In genomic region chr14:103509544-103509943, GRCm38 (mm10) we compare ENCODE assay signal across 26 mouse cellular contexts. TPM values are rescaled to one million over a fixed set of nuclear protein-coding genes. Genes with fewer than 3 reads are reported as not detected.
DNase-seq lines count a peak whose midpoint lies in the region; ATAC-seq and TF ChIP-seq lines count a peak whose summit lies in the region.
"Had no signal": no experiment of that assay in that cellular context is flagged by ENCODE, and none has a peak within 500 bp of the region (broad histone marks: within the 10 kb centered on the region; RNA-seq: fewer than 3 reads in every experiment).

No protein-coding gene starts in this region.

- TF ChIP-seq POLR2A in lung, adult 2 months (IDR thresholded peaks at IDR 0.05; ENCODE audit: borderline replicate concordance, extremely low read depth, low read depth, low read length): no peak

- 78% methylated on average over 8 of the region's 8 CpGs for WGBS in lung, postnatal 0 days
- 82% methylated on average over 8 of the region's 8 CpGs for WGBS in lung, adult 2 months
- WGBS in stomach, postnatal 0 days: 66% methylated on average over 8 of the region's 8 CpGs

- peak; percentile 83 for TF ChIP-seq EP300 in lung, postnatal 0 days (IDR thresholded peaks at IDR 0.05)
- TF ChIP-seq EP300 in stomach, postnatal 0 days (optimal IDR thresholded peaks at IDR 0.05): no peak

- no peaks in the 10 kb centered on the region for H3K4me1 ChIP-seq in lung, postnatal 0 days (ENCODE audit: insufficient read depth, low read depth, low read length)
- H3K4me1 ChIP-seq in lung, adult 2 months (ENCODE audit: control insufficient read depth, insufficient read depth, low read length): no peaks in the 10 kb centered on the region
- H3K4me1 ChIP-seq in stomach, postnatal 0 days (replicated peaks; ENCODE audit: control insufficient read depth, insufficient read depth): no peaks in the 10 kb centered on the region

- ATAC-seq in lung, postnatal 0 days: peak; percentile 85
- peak; percentile 73 for ATAC-seq in stomach, postnatal 0 days (ENCODE audit: low FRiP score, low TSS enrichment)
- ATAC-seq: activated CD4-positive, CD25-positive, alpha-beta regulatory T cell, adult 4 months; forebrain, embryonic 13.5 days; forebrain, embryonic 16.5 days; Patski had no signal

- peak; percentile 37 for DNase-seq in lung, postnatal 0 days (ENCODE audit: low spot score)
- no peak for DNase-seq in lung, adult 2 months
- peak; percentile 21 for DNase-seq in lung, postnatal 25 days (ENCODE audit: low spot score)
- DNase-seq in stomach, postnatal 0 days (ENCODE audit: low spot score): peak; percentile 15
- no peak for DNase-seq in kidney, postnatal 25 days
- no peak for DNase-seq in adrenal gland, adult 18-20 months (ENCODE audit: low spot score in 2 of 2)
- DNase-seq: adrenal gland, postnatal 10 days; adrenal gland, postnatal 36 days; B cell, adult 2 months; cerebellum, adult 18-20 months; cerebellum, adult 9-10 months; cerebellum, postnatal 14 days; gastrocnemius, postnatal 10 days; gastrocnemius, postnatal 36 days had no signal

- H3K4me3 ChIP-seq in lung, postnatal 0 days (ENCODE audit: low read depth, low read length): no peak overlapping the region
- H3K4me3 ChIP-seq in lung, adult 2 months (replicated peaks; ENCODE audit: extremely low read depth, low read depth, low read length): no peak overlapping the region
- H3K4me3 ChIP-seq in stomach, postnatal 0 days (ENCODE audit: low read depth, low read length): no peak overlapping the region
- H3K4me3 ChIP-seq: forebrain, embryonic 10.5 days; forebrain, embryonic 13.5 days; hindbrain, embryonic 12.5 days; hindbrain, embryonic 15.5 days had no signal

- H3K27me3 ChIP-seq in lung, postnatal 0 days (replicated peaks; ENCODE audit: insufficient read depth, low read length): no peaks in the 10 kb centered on the region
- H3K27me3 ChIP-seq in stomach, postnatal 0 days (ENCODE audit: control insufficient read depth, insufficient read depth, low read length): no peaks in the 10 kb centered on the region
- H3K27me3 ChIP-seq: CH12.LX; forebrain, embryonic 13.5 days; hindbrain, embryonic 12.5 days; hindbrain, embryonic 15.5 days; Patski had no signal

- H3K36me3 ChIP-seq in lung, postnatal 0 days (ENCODE audit: insufficient read depth, low read length): no peaks in the 10 kb centered on the region
- no peaks in the 10 kb centered on the region for H3K36me3 ChIP-seq in stomach, postnatal 0 days (ENCODE audit: control insufficient read depth, insufficient read depth, low read length)
- H3K36me3 ChIP-seq: forebrain, embryonic 10.5 days; G1E; hindbrain, embryonic 12.5 days; hindbrain, embryonic 15.5 days had no signal

- no peak overlapping the region for H3K27ac ChIP-seq in lung, postnatal 0 days (ENCODE audit: low read length)
- H3K27ac ChIP-seq in stomach, postnatal 0 days (replicated peaks): no peak overlapping the region
- H3K27ac ChIP-seq: forebrain, embryonic 10.5 days; forebrain, embryonic 13.5 days; hindbrain, embryonic 12.5 days; hindbrain, embryonic 15.5 days had no signal

- H3K9ac ChIP-seq in lung, postnatal 0 days (replicated peaks; ENCODE audit: low read depth): no peak overlapping the region
- H3K9ac ChIP-seq in stomach, postnatal 0 days (ENCODE audit: low read length): no peak overlapping the region
- H3K9ac ChIP-seq: forebrain, embryonic 13.5 days; hindbrain, embryonic 12.5 days; hindbrain, embryonic 15.5 days had no signal

- no peak for TF ChIP-seq CTCF in lung, postnatal 0 days (IDR thresholded peaks at IDR 0.05)
- no peak for TF ChIP-seq CTCF in lung, adult 2 months (IDR thresholded peaks at IDR 0.05; ENCODE audit: insufficient read depth, low read length)
- no peak for TF ChIP-seq CTCF in stomach, postnatal 0 days (IDR thresholded peaks at IDR 0.05; ENCODE audit: low read depth)

- no peaks in the 10 kb centered on the region for H3K9me3 ChIP-seq in lung, postnatal 0 days (ENCODE audit: low read length)
- H3K9me3 ChIP-seq in stomach, postnatal 0 days (ENCODE audit: control insufficient read depth, low read length): no peaks in the 10 kb centered on the region
- H3K9me3 ChIP-seq: forebrain, embryonic 10.5 days; forebrain, embryonic 13.5 days; G1E; hindbrain, embryonic 12.5 days; hindbrain, embryonic 15.5 days had no signal

- H3K4me2 ChIP-seq in lung, postnatal 0 days (replicated peaks; ENCODE audit: low read depth, low read length): no peak overlapping the region
- no peak overlapping the region for H3K4me2 ChIP-seq in stomach, postnatal 0 days (replicated peaks; ENCODE audit: low read depth)
- H3K4me2 ChIP-seq: forebrain, embryonic 13.5 days; heart, embryonic 11.5 days; hindbrain, embryonic 12.5 days; hindbrain, embryonic 15.5 days had no signal

RNA-seq across cellular contexts. Expression of gene Scel, which starts 3.6 kb away (rescaled TPM):
- polyA plus RNA-seq in lung, postnatal 0 days (2015; fragmentation: Nextera tagmentation; extraction: Ambion mirVana): 8.5 and 9.5 TPM in 2 replicates
- polyA plus RNA-seq in lung, adult 2 months (2012; rRNA removed): 6.4 and 8.1 TPM in 2 replicates
- polyA plus RNA-seq in stomach, postnatal 0 days (2015; fragmentation: Nextera tagmentation; extraction: Ambion mirVana): 43.0 and 50.7 TPM in 2 replicates
- under 1 TPM; 0.23 to 0.29 TPM for total RNA-seq in adrenal gland, adult 18-20 months (2021)
- total RNA-seq: adrenal gland, postnatal 10 days; G1E; granulocyte monocyte progenitor cell, adult 5-6 weeks; hematopoietic stem cell, adult 5-6 weeks had no signal
- polyA plus RNA-seq: activated CD4-positive, CD25-positive, alpha-beta regulatory T cell, adult 4 months; forebrain, embryonic 16.5 days; G1E had no signal

Comparison
In these comparisons a context has a peak if more than half of its experiments do, and no peak if none do; other contexts are left out.
1. DNase-seq: peak in lung, postnatal 0 days (single experiment), lung, postnatal 25 days (single experiment) and stomach, postnatal 0 days (single experiment); none in lung, adult 2 months (single experiment), kidney, postnatal 25 days (0 of 2) and adrenal gland, adult 18-20 months (0 of 2).